Mouse (Mus musculus) cerebellum, adult 2 months (tissue): ENCODE measurements around the gene Kcna7.

ENCODE experiments used
- CTCF ChIP-seq: fragments of 200-500 bp; IDR thresholded peaks from 2 replicates; pipeline ENCODE4 v1.5.1; 2011; ENCODE audit warnings: low read depth, mild to moderate bottlenecking, control low read depth, low read length, moderate library complexity, borderline replicate concordance; ENCODE audit not compliant: insufficient read depth
- POLR2A ChIP-seq: fragments of 200-500 bp; IDR thresholded peaks from 2 replicates; pipeline ENCODE4 v1.6.1; 2011; ENCODE audit warnings: low read length, control low read depth, borderline replicate concordance; ENCODE audit not compliant: insufficient read depth

DNA sequence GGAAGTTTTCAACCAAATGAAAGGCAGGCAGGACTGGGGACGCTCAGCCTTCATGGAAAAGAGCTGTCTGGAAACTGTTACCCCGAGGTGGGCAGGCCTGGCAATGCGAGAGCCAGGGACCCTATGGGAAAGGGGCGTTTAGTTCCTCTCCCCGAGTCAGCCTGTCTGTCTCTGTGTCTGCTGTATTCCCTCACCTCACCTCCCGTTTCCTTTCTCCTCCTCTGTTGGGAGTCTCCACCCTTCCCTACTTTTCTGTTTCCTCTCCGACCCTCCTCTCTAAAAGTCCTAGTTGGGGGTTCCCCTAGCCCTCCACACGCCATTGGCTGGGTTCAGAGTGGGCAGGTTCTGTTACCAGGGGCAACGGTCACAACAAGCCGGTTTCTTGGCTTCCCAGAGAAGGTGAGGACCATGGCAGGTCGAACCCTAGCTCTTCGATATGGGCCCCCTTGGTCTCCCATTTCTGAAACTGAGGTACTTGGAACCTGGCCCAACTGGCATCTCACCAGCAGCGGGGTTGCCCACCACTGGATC is 12.6 kb downstream of the Kcna7 start:
- no peak for TF ChIP-seq POLR2A
- TF ChIP-seq CTCF, result no peak
